Comparison of ENCODE assay signal across 27 mouse cellular contexts in the genomic region with DNA sequence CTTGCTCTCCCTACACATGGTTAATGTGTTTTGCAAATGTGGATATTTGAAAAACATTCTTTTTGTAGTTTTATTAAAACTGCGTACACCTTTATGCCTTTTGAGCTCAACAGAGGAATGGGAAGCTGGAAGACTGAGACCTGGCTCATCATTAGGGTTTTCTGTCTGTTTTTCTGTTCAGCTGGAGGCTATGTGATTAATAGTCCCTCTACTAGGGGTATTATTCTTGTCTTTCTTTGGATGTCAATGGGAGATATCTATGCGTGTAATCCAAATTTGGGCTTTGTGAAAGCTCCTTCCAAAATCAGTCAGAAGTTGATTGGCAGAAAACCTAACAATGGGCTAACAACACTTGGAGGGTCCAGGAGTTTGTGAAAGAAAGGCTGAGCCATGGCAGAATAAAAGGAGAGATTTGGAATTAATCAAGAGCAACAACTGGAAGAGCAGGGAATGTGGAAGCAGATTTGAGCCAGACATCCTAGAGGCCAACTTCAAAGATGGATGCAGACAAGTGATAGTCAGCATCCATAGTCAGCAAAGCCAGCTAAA.
"Had no signal": no experiment of that assay in that cellular context is flagged by ENCODE, and none has a peak within 500 bp of the region (broad histone marks: within the 10 kb centered on the region; RNA-seq: fewer than 3 reads in every experiment).

No protein-coding gene starts in this region.

- H3K9me3 ChIP-seq: heart, embryonic 13.5 days; heart, embryonic 15.5 days; hindbrain, embryonic 13.5 days; hindbrain, embryonic 15.5 days; kidney, embryonic 15.5 days; limb, embryonic 10.5 days; limb, embryonic 12.5 days had no signal

- H3K9ac ChIP-seq: heart, embryonic 13.5 days; heart, embryonic 15.5 days; hindbrain, embryonic 13.5 days; hindbrain, embryonic 15.5 days; kidney, embryonic 15.5 days; limb, embryonic 12.5 days; liver, embryonic 14.5 days had no signal

- H3K27ac ChIP-seq: heart, adult 2 months; heart, embryonic 13.5 days; heart, embryonic 15.5 days; hindbrain, embryonic 13.5 days; hindbrain, embryonic 15.5 days; hindbrain, postnatal 0 days; kidney, embryonic 15.5 days; kidney, postnatal 0 days; limb, embryonic 10.5 days; limb, embryonic 12.5 days; liver, embryonic 14.5 days had no signal

- H3K4me1 ChIP-seq: heart, embryonic 13.5 days; heart, embryonic 15.5 days; hindbrain, embryonic 13.5 days; hindbrain, embryonic 15.5 days; kidney, embryonic 15.5 days; limb, embryonic 10.5 days; limb, embryonic 12.5 days had no signal

- H3K27me3 ChIP-seq: heart, embryonic 13.5 days; heart, embryonic 15.5 days; hindbrain, embryonic 13.5 days; hindbrain, embryonic 15.5 days; kidney, embryonic 15.5 days; limb, embryonic 12.5 days had no signal

- H3K4me3 ChIP-seq: heart, adult 2 months; heart, embryonic 13.5 days; heart, embryonic 15.5 days; hindbrain, embryonic 13.5 days; hindbrain, embryonic 15.5 days; kidney, embryonic 15.5 days; limb, embryonic 10.5 days; limb, embryonic 12.5 days had no signal

- DNase-seq: gastrocnemius, postnatal 14 days; gastrocnemius, postnatal 36 days; heart, adult 11 months; heart, adult 2 months; heart, postnatal 14 days; heart, postnatal 36 days; kidney, adult 11 months; kidney, adult 2 months; kidney, adult 9 months; kidney, postnatal 14 days; kidney, postnatal 36 days; layer of hippocampus, adult 9-11 months; layer of hippocampus, postnatal 36 days; liver had no signal

- H3K4me2 ChIP-seq: heart, embryonic 11.5 days; heart, embryonic 13.5 days; heart, embryonic 15.5 days; hindbrain, embryonic 13.5 days; hindbrain, embryonic 15.5 days; kidney, embryonic 15.5 days; limb, embryonic 12.5 days; liver, embryonic 11.5 days had no signal

- H3K36me3 ChIP-seq: heart, embryonic 13.5 days; heart, embryonic 15.5 days; hindbrain, embryonic 13.5 days; hindbrain, embryonic 15.5 days; kidney, embryonic 15.5 days; limb, embryonic 10.5 days; limb, embryonic 12.5 days had no signal

- ATAC-seq: hindbrain, postnatal 0 days; intestine, embryonic 16.5 days had no signal
